Mouse (Mus musculus): ENCODE results near the gene Prkcq. TPM values are rescaled to one million over a fixed set of nuclear protein-coding genes. Genes with fewer than 3 reads are reported as not detected.

Gene Prkcq
- polyA plus RNA-seq, 1 experiment from 2014 or later, result 1.2 TPM

GRCm38 (mm10) chr2:11258181-11258580, 86.3 kb downstream of the Prkcq start:
- Histone ChIP-seq H3K4me1 (replicated peaks) (no peaks in the 10 kb centered on the region), H3K4me2 (no peak overlapping the region), H3K4me3 (no peak overlapping the region), H3K9ac (no peak overlapping the region), H3K9me3 (replicated peaks) (no peaks in the 10 kb centered on the region), H3K36me3 (no peaks in the 10 kb centered on the region), H3K27me3 (no peaks in the 10 kb centered on the region), H3K27ac (no peak overlapping the region)
- ATAC-seq (replicated peaks; ENCODE audit: insufficient number of reproducible peaks, insufficient read depth, low FRiP score, low read depth), result no peak
- WGBS, result 59% methylated on average over 1 of the region's 1 CpGs

GRCm38 (mm10) chr2:11259361-11259760, 87.5 kb downstream of the Prkcq start:
- Histone ChIP-seq H3K4me3 (no peak overlapping the region), H3K27me3 (no peaks in the 10 kb centered on the region), H3K9ac (no peak overlapping the region), H3K36me3 (no peaks in the 10 kb centered on the region), H3K4me1 (replicated peaks) (no peaks in the 10 kb centered on the region), H3K4me2 (no peak overlapping the region), H3K9me3 (replicated peaks) (no peaks in the 10 kb centered on the region), H3K27ac (no peak overlapping the region)
- no peak for ATAC-seq (replicated peaks; ENCODE audit: insufficient number of reproducible peaks, insufficient read depth, low FRiP score, low read depth)
- WGBS, result 79% methylated on average over 5 of the region's 5 CpGs

DNA sequence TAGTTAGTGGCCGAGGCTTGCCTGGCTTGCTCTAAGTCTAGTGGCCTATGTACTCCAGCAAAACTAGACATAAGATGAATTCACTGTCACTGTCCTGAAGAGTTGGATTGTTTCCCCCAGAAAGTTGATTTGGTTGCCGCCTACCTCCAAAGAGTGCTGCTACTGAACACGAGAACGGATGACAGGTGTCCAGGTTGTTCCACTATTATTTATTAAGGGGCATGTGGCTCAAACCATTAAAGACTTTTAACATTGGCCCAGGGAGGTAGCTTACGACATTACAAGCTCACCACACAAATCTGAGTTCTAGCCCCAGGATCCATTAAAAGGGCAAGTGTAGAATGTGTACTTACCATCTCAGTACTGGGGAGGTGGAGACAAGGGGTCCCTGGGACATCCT, 92.9 kb downstream of the Prkcq start:
- Histone ChIP-seq H3K27ac (no peak overlapping the region), H3K4me2 (no peak overlapping the region), H3K36me3 (no peaks in the 10 kb centered on the region), H3K4me1 (replicated peaks) (no peaks in the 10 kb centered on the region), H3K27me3 (no peaks in the 10 kb centered on the region), H3K9ac (no peak overlapping the region), H3K4me3 (no peak overlapping the region), H3K9me3 (replicated peaks) (no peaks in the 10 kb centered on the region)
- 80% methylated on average over 5 of the region's 5 CpGs for WGBS
- ATAC-seq (replicated peaks; ENCODE audit: insufficient number of reproducible peaks, insufficient read depth, low FRiP score, low read depth), result no peak

DNA sequence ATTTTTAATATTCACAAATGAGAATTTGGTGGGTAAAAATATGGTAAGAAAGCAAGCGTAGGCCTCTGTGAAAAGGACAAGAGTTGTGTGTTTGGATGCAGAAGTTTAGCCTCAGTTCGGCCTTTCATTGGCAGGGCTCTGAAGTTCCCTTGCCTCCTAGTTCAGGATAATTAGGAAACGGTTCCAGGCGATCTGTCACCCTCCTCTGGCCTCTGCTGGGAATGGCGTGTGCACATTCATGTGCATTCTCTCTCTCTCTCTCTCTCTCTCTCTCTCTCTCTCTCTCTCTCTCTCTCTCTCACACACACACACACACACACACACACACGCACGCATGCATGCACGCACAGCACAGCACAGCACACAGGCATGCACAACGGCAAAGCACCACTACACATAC, 93.5 kb downstream of the Prkcq start:
- Histone ChIP-seq H3K36me3 (no peaks in the 10 kb centered on the region), H3K4me3 (no peak overlapping the region), H3K4me1 (replicated peaks) (no peaks in the 10 kb centered on the region), H3K9me3 (replicated peaks) (no peaks in the 10 kb centered on the region), H3K4me2 (no peak overlapping the region), H3K27me3 (no peaks in the 10 kb centered on the region), H3K27ac (no peak overlapping the region), H3K9ac (no peak overlapping the region)
- 86% methylated on average over 9 of the region's 9 CpGs for WGBS
- ATAC-seq (replicated peaks; ENCODE audit: insufficient number of reproducible peaks, insufficient read depth, low FRiP score, low read depth), result no peak

- Histone ChIP-seq H3K27ac (no peak overlapping the region), H3K9me3 (replicated peaks) (no peaks in the 10 kb centered on the region), H3K36me3 (no peaks in the 10 kb centered on the region), H3K4me1 (replicated peaks) (no peaks in the 10 kb centered on the region), H3K9ac (no peak overlapping the region), H3K4me2 (no peak overlapping the region), H3K27me3 (no peaks in the 10 kb centered on the region), H3K4me3 (no peak overlapping the region)
- 59% methylated on average over 5 of the region's 5 CpGs for WGBS
- no peak for ATAC-seq (replicated peaks; ENCODE audit: insufficient number of reproducible peaks, insufficient read depth, low FRiP score, low read depth)
Observed at GRCm38 (mm10) chr2:11266294-11266693, 94.4 kb downstream of the Prkcq start.

DNA sequence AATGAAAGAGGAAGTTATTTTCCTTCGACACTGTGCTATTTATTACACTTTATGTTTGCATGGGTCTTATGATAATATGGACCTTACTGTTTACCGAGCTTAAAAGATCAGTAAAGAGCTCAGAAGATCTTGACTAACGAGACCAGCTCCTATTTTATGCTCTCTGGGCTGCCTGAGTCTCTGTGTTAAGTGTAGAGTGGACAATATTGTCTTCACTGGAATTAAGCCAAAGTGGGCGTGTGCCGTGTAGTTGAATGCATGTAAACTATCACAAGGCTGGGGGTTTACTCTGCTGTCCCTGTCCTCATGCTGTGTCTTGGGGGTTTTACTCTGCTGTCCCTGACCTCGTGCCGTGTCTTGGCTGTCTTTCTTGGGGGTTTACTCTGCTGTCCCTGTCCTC, 107.1 kb downstream of the Prkcq start:
- H3K9ac ChIP-seq, result no peak overlapping the region
- no peaks in the 10 kb centered on the region for H3K4me1 ChIP-seq (replicated peaks)
- H3K4me2 ChIP-seq, result no peak overlapping the region
- 69% methylated on average over 7 of the region's 7 CpGs for WGBS
- H3K27me3 ChIP-seq, result no peaks in the 10 kb centered on the region
- no peak for ATAC-seq (replicated peaks; ENCODE audit: insufficient number of reproducible peaks, insufficient read depth, low FRiP score, low read depth)
- H3K27ac ChIP-seq, result no peak overlapping the region
- H3K9me3 ChIP-seq (replicated peaks), result no peaks in the 10 kb centered on the region
- H3K36me3 ChIP-seq, result no peaks in the 10 kb centered on the region
- H3K4me3 ChIP-seq, result no peak overlapping the region

- ATAC-seq (replicated peaks; ENCODE audit: insufficient number of reproducible peaks, insufficient read depth, low FRiP score, low read depth), result no peak
- 65% methylated on average over 2 of the region's 2 CpGs for WGBS
- no peak overlapping the region for H3K27ac ChIP-seq
Observed at GRCm38 (mm10) chr2:11280247-11280646, 108.3 kb downstream of the Prkcq start.

DNA sequence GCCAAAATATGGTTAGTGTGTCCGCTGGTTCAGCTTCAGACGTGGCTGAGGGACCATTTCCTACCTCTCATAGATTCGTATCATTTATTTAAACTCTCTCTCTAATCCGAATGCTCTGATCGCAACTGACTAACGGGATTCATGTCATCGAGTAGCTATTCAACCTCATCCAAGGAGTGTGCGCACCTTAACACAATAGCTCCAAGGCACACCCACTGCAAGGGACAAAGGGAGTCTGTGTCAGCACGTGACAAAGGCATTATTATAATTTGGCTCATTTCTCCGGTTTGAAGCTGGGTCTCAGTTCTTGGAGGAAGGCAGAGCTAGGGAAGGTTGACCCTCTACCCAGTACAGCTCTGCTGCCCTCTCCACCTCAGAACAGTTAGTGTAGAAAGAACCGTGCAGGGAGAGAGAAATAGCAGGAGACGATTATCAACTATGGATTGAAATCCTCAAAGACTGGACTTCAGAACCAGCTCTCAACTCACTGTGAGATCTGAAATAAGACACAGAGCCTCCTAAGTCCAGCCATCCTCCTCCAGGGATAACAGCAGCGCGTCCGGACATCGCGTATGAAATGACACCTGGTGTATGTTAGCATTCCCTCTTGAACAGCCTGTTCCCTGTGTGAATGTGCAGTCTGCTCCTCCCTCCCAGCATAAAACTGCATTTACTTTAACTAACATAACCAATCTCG, 116.1 kb downstream of the Prkcq start:
- peak overlapping the region; percentile 38 for H3K4me2 ChIP-seq
- 74% methylated on average over 18 of the region's 18 CpGs for WGBS
- no peak for ATAC-seq (replicated peaks; ENCODE audit: insufficient number of reproducible peaks, insufficient read depth, low FRiP score, low read depth)
- no peaks in the 10 kb centered on the region for H3K4me1 ChIP-seq (replicated peaks)
- no peaks in the 10 kb centered on the region for H3K36me3 ChIP-seq
- H3K9ac ChIP-seq, result no peak overlapping the region
- no peaks in the 10 kb centered on the region for H3K27me3 ChIP-seq
- H3K4me3 ChIP-seq, result no peak overlapping the region
- no peak overlapping the region for H3K27ac ChIP-seq
- H3K9me3 ChIP-seq (replicated peaks), result no peaks in the 10 kb centered on the region

More at GRCm38 (mm10) chr2:11280247-11280646, 108.3 kb downstream of the Prkcq start:
- H3K4me1 ChIP-seq (replicated peaks), result no peaks in the 10 kb centered on the region
- H3K27me3 ChIP-seq, result no peaks in the 10 kb centered on the region
- no peak overlapping the region for H3K4me3 ChIP-seq
- no peak overlapping the region for H3K4me2 ChIP-seq
- H3K9ac ChIP-seq, result no peak overlapping the region
- no peaks in the 10 kb centered on the region for H3K36me3 ChIP-seq
- no peaks in the 10 kb centered on the region for H3K9me3 ChIP-seq (replicated peaks)

DNA sequence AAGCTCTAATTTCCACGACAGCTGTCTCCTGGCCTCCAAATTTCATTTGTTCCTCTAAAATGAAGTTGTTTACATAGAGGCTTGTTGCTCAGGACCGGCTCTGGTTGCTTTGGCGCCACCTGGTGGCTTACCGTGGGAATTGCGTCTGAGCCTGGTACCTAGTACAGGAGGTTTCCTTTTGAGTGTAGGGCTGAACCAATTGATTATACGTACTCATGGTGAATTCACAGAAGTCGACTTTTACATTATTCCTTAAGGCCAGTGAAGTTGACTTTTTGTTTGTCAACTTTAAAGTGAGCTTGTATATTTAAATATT, 116.6 kb downstream of the Prkcq start:
- no peak overlapping the region for H3K4me3 ChIP-seq
- H3K27ac ChIP-seq, result no peak overlapping the region
- no peak overlapping the region for H3K9ac ChIP-seq
- no peaks in the 10 kb centered on the region for H3K36me3 ChIP-seq
- no peaks in the 10 kb centered on the region for H3K4me1 ChIP-seq (replicated peaks)
- WGBS, result 7% methylated on average over 7 of the region's 7 CpGs
- no peak for ATAC-seq (replicated peaks; ENCODE audit: insufficient number of reproducible peaks, insufficient read depth, low FRiP score, low read depth)
- peak overlapping the region; percentile 38 for H3K4me2 ChIP-seq
- no peaks in the 10 kb centered on the region for H3K27me3 ChIP-seq
- no peaks in the 10 kb centered on the region for H3K9me3 ChIP-seq (replicated peaks)

DNA sequence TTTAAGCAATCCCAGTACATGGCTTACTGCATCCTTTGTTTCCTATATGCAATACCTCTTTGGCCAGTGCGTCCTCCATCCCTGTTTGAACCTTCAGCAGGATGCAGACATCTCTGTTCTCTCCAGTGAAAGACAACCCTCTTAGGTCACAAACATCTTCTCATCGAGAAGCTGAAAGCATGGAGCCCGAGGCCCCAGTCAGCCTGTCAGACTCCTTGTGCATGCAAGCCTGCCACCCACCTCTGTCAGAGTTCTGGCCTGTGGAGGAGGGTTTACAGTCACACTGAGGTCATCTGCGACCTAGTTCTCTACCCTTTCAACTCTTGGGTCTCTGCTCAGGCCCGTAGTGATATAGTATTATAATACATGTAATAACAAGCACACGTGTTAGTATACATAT, 119.0 kb downstream of the Prkcq start:
- no peak overlapping the region for H3K4me2 ChIP-seq
- no peak overlapping the region for H3K9ac ChIP-seq
- H3K4me3 ChIP-seq, result no peak overlapping the region
- 78% methylated on average over 6 of the region's 6 CpGs for WGBS
- no peaks in the 10 kb centered on the region for H3K27me3 ChIP-seq
- H3K9me3 ChIP-seq (replicated peaks), result no peaks in the 10 kb centered on the region
- no peaks in the 10 kb centered on the region for H3K4me1 ChIP-seq (replicated peaks)
- no peaks in the 10 kb centered on the region for H3K36me3 ChIP-seq
- ATAC-seq (replicated peaks; ENCODE audit: insufficient number of reproducible peaks, insufficient read depth, low FRiP score, low read depth), result no peak
- no peak overlapping the region for H3K27ac ChIP-seq

- Histone ChIP-seq H3K36me3 (no peaks in the 10 kb centered on the region), H3K4me1 (replicated peaks) (no peaks in the 10 kb centered on the region), H3K4me3 (no peak overlapping the region), H3K27me3 (no peaks in the 10 kb centered on the region), H3K9ac (no peak overlapping the region), H3K27ac (no peak overlapping the region), H3K4me2 (no peak overlapping the region), H3K9me3 (replicated peaks) (no peaks in the 10 kb centered on the region)
- no peak for ATAC-seq (replicated peaks; ENCODE audit: insufficient number of reproducible peaks, insufficient read depth, low FRiP score, low read depth)
- WGBS, result 69% methylated on average over 9 of the region's 9 CpGs
Observed at GRCm38 (mm10) chr2:11291570-11292405, 119.9 kb downstream of the Prkcq start.

- H3K27ac ChIP-seq, result no peak overlapping the region
- WGBS, result 78% methylated on average over 13 of the region's 13 CpGs
- ATAC-seq (replicated peaks; ENCODE audit: insufficient number of reproducible peaks, insufficient read depth, low FRiP score, low read depth), result no peak
Observed at GRCm38 (mm10) chr2:11293144-11293543, 121.2 kb downstream of the Prkcq start.

More at GRCm38 (mm10) chr2:11293144-11293543, 121.2 kb downstream of the Prkcq start:
- no peak overlapping the region for H3K4me2 ChIP-seq
- no peak overlapping the region for H3K4me3 ChIP-seq
- no peaks in the 10 kb centered on the region for H3K4me1 ChIP-seq (replicated peaks)
- H3K36me3 ChIP-seq, result no peaks in the 10 kb centered on the region
- no peaks in the 10 kb centered on the region for H3K9me3 ChIP-seq (replicated peaks)
- H3K9ac ChIP-seq, result no peak overlapping the region
- no peaks in the 10 kb centered on the region for H3K27me3 ChIP-seq
